Mouse (Mus musculus): ENCODE measurements at regions not wholly inside any gene's neighbourhood (a gene's known extent, or its start where the extent isn't known, plus 50 kb on each side); places are given as distances from the start of the nearest gene placed in this dataset.

DNA sequence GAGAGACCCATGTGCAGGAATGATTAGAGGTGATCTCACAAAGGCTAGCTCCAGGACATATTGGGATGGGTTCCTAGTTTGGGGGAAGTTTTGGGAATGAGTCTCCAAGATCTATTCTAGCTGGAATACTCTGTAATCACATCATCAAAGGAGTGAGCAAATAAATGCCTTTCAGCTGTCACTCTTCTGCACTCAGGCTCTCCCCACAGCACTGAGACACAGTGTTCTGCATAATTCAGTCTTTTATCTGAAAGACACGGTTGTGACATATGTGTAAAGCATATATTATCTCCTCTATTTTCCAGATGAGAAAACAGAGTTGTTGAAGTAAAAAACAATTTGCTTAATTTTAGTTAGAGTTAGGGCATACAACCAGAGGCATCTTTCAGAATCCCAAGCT, 457.3 kb upstream of the Isx start:
- H3K36me3 ChIP-seq (ENCODE audit: insufficient read depth) = no peaks in the 10 kb centered on the region
- H3K4me3 ChIP-seq (ENCODE audit: low read depth, low read length) = no peak overlapping the region
- WGBS = 21% methylated on average over 1 of the region's 1 CpGs
- H3K27ac ChIP-seq (ENCODE audit: low read depth, low read length) = no peak overlapping the region
- no peaks in the 10 kb centered on the region for H3K9me3 ChIP-seq (ENCODE audit: low read length)
- no peaks in the 10 kb centered on the region for H3K27me3 ChIP-seq (ENCODE audit: insufficient read depth, low read length)
- DNase-seq (no peak), ATAC-seq (peak; percentile 40; the same call in 1 of the 2 replicates)
- no peaks in the 10 kb centered on the region for H3K4me1 ChIP-seq (ENCODE audit: insufficient read depth)
- no peak for TF ChIP-seq CTCF (IDR thresholded peaks at IDR 0.05; ENCODE audit: low read depth)
- no peak overlapping the region for H3K4me2 ChIP-seq (ENCODE audit: low read depth)
- no peak overlapping the region for H3K9ac ChIP-seq
